Mouse (Mus musculus): ENCODE data around the gene Ang.

GRCm38 (mm10) chr14:51125684-51126083, 34.7 kb downstream of the Ang start:
- TF ChIP-seq GATA1 (IDR thresholded peaks at IDR 0.05; ENCODE audit: low read depth, low read length) (no peak), ZC3H11A (IDR thresholded peaks at IDR 0.05; ENCODE audit: low read depth, low read length) (no peak), GABPA (IDR thresholded peaks at IDR 0.05; ENCODE audit: low read depth, low read length) (no peak), CTCF (IDR thresholded peaks at IDR 0.05 in 2 of 3, conservative IDR thresholded peaks at IDR 0.05 in 1 of 3; ENCODE audit: control insufficient read depth in 1 of 3, insufficient read depth in 1 of 3, low read depth in 2 of 3, low read length in 3 of 3, poor library complexity in 1 of 3, severe bottlenecking in 1 of 3) (no peak), TCF12 (IDR thresholded peaks at IDR 0.05; ENCODE audit: low read depth, low read length) (no peak), POLR2A (IDR thresholded peaks at IDR 0.05; ENCODE audit: control insufficient read depth in 1 of 2, insufficient read depth in 1 of 2, low read depth in 1 of 2, low read length in 2 of 2, poor library complexity in 1 of 2) (peak in 1 of 2 experiments; percentile 29; a peak in 1 of 4 replicates), TAL1 (IDR thresholded peaks at IDR 0.05; ENCODE audit: low read length) (no peak)
